In the genomic region with DNA sequence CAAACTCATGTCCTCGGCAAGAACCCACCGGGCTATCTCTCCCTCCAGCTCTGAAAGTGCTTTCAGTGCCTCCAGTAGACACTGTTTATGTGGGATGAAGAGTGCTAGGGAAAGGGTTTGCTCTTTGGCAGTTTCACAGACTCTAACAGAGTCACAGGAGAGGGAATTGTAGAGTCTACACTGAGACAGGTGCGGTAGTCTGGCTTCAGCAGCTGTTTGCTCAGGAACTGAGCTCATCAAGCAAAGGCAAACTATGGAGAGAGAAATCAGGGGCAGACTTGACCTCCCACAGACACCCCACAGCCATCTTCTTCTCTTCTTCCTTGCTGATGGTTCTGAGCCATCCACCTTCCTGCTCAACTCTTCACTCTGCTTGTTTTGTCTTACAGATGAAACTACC, we compare ENCODE assay signal across 35 mouse cellular contexts.
"Had no signal": no experiment of that assay in that cellular context is flagged by ENCODE, and none has a peak within 500 bp of the region (broad histone marks: within the 10 kb centered on the region; RNA-seq: fewer than 3 reads in every experiment).

No protein-coding gene starts in this region.

- H3K4me3 ChIP-seq: heart, adult 2 months; heart, embryonic 10.5 days; heart, embryonic 12.5 days; heart, embryonic 13.5 days; heart, embryonic 15.5 days; hindbrain, embryonic 10.5 days; hindbrain, embryonic 12.5 days; hindbrain, embryonic 13.5 days; hindbrain, embryonic 15.5 days; intestine, embryonic 15.5 days; kidney, embryonic 15.5 days had no signal

- H3K4me1 ChIP-seq: hindbrain, embryonic 13.5 days; hindbrain, embryonic 15.5 days; intestine, embryonic 15.5 days had no signal

- ATAC-seq: hindbrain, embryonic 16.5 days; hindbrain, postnatal 0 days; inflammation-experienced regulatory T-cells, adult 6 months; intestine, embryonic 15.5 days; intestine, embryonic 16.5 days; intestine, postnatal 0 days had no signal

- H3K9ac ChIP-seq: heart, embryonic 12.5 days; heart, embryonic 13.5 days; heart, embryonic 15.5 days; hindbrain, embryonic 12.5 days; hindbrain, embryonic 13.5 days; hindbrain, embryonic 14.5 days; hindbrain, embryonic 15.5 days; intestine, embryonic 15.5 days; kidney, embryonic 15.5 days had no signal

- H3K27me3 ChIP-seq: heart, embryonic 12.5 days; heart, embryonic 13.5 days; heart, embryonic 15.5 days; hindbrain, embryonic 12.5 days; hindbrain, embryonic 13.5 days; hindbrain, embryonic 15.5 days; intestine, embryonic 15.5 days; kidney, embryonic 15.5 days had no signal

- DNase-seq: heart, adult 2 months; heart, postnatal 10 days; heart, postnatal 14 days; heart, postnatal 36 days; heart, postnatal 4 days; kidney, adult 11 months; kidney, adult 18-20 months; kidney, adult 2 months; kidney, adult 8-10 months; kidney, adult 9 months; kidney, postnatal 10 days; kidney, postnatal 14 days; kidney, postnatal 25 days; kidney, postnatal 36 days; kidney, postnatal 4 days; layer of hippocampus, adult 9-11 months; layer of hippocampus, postnatal 36 days had no signal

- H3K4me2 ChIP-seq: heart, embryonic 11.5 days; heart, embryonic 12.5 days; heart, embryonic 13.5 days; heart, embryonic 15.5 days; hindbrain, embryonic 12.5 days; hindbrain, embryonic 13.5 days; hindbrain, embryonic 14.5 days; hindbrain, embryonic 15.5 days; intestine, embryonic 15.5 days; kidney, embryonic 15.5 days had no signal

- H3K9me3 ChIP-seq: heart, embryonic 10.5 days; heart, embryonic 12.5 days; heart, embryonic 13.5 days; heart, embryonic 15.5 days; hindbrain, embryonic 10.5 days; hindbrain, embryonic 12.5 days; hindbrain, embryonic 13.5 days; hindbrain, embryonic 15.5 days; intestine, embryonic 15.5 days; kidney, embryonic 15.5 days had no signal

- H3K27ac ChIP-seq: heart, adult 2 months; heart, embryonic 10.5 days; heart, embryonic 13.5 days; heart, embryonic 15.5 days; hindbrain, embryonic 10.5 days; hindbrain, embryonic 12.5 days; hindbrain, embryonic 13.5 days; hindbrain, embryonic 14.5 days; hindbrain, embryonic 15.5 days; hindbrain, postnatal 0 days; intestine, embryonic 15.5 days; kidney, embryonic 15.5 days; kidney, postnatal 0 days had no signal

- H3K36me3 ChIP-seq: heart, embryonic 10.5 days; heart, embryonic 12.5 days; heart, embryonic 13.5 days; heart, embryonic 15.5 days; hindbrain, embryonic 10.5 days; hindbrain, embryonic 12.5 days; hindbrain, embryonic 13.5 days; hindbrain, embryonic 15.5 days; intestine, embryonic 15.5 days; kidney, embryonic 15.5 days had no signal
